Mouse (Mus musculus) heart, postnatal 36 days (tissue): ENCODE results near the gene Ifit3b. TPM values are rescaled to one million over a fixed set of nuclear protein-coding genes. Genes with fewer than 3 reads are reported as not detected.
A peak's percentile ranks its signal among the peaks of the same experiment; 100 is the strongest.
"Not testable (repeated sequence)": the region's sequence is repeated elsewhere in the genome, so short reads cannot be mapped to it uniquely, and the experiment has no call there.

Experiments used
- DNase-seq, 2 experiments: peaks; one replicate each; pipeline ENCODE4 v3.0.0; 2021 to 2022
- intact Hi-C: fragments of 180-260 bp; cut with DNase I; formaldehyde crosslinking; loops from one replicate; pipeline ENCODE4 v1.15.1; 2025
- total RNA-seq, 2 experiments: library from RNA; stranded (reverse); gene quantifications; 2 replicates each; pipeline ENCODE4 v1.2.3; 2021

The Ifit3b gene
- 1 to 10 TPM; 1.8 to 3.5 TPM for total RNA-seq

GRCm38 (mm10) chr19:34607237-34608051 is at the start of gene Ifit3b:
Gene Ifit3b (plus strand): TSS chr19:34607970.
- intact Hi-C loops: not testable (repeated sequence)
- DNase-seq: peak; percentile 50 to 72

DNA sequence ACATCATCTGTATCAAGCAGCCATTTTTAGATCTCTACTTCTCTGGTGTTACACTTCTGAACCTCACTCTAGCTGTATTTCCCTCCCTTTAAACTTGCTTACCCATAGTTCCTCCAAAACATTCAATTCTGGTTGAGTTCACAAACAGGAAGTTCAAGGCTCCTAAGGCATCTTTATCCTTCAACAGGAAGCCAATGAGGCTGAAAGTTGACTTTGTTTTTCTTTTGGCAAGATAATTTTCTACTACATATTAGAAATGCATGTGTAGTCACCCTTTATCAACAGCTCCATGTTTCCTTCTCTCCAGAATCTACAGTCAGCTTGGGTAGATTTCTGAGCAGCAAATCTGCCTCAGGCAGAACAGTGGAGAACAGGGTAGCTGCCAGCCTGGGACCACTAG is 45.2 kb upstream of the Ifit3b start:
- DNase-seq: no peak
- intact Hi-C loops: no loop called here

DNA sequence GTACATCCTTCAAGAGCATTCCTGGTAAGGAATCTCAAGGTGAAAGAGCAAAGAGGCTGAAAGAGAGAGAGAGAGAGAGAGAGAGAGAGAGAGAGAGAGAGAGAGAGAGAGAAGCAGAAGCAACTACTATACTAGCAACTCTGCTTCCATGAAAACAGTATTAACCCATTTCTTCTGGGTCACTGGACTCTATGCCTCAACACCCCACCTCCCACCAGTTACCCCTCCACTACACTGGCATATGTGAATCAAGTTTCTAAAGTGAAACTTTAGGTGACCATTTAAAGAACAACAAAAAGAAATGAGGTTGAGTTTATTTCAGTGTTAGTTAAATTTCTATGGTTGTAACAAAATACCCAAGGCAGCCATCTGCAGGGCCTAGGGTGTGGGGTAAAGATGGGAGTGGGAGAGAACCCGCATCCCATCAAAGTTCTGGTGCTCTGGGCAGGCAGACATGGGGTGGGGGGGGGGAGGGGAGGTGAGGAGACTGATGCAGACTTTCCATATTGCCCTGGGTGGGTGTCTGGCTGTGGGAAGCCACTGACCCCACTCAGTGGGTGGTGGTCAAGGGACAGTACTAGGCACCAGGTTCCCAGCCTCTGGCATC is 41.5 kb upstream of the Ifit3b start:
- DNase-seq: no peak
- intact Hi-C loops: no loop called here

GRCm38 (mm10) chr19:34568988-34569895 is 38.5 kb upstream of the Ifit3b start:
- no peak for DNase-seq
- intact Hi-C loops: no loop called here

DNA sequence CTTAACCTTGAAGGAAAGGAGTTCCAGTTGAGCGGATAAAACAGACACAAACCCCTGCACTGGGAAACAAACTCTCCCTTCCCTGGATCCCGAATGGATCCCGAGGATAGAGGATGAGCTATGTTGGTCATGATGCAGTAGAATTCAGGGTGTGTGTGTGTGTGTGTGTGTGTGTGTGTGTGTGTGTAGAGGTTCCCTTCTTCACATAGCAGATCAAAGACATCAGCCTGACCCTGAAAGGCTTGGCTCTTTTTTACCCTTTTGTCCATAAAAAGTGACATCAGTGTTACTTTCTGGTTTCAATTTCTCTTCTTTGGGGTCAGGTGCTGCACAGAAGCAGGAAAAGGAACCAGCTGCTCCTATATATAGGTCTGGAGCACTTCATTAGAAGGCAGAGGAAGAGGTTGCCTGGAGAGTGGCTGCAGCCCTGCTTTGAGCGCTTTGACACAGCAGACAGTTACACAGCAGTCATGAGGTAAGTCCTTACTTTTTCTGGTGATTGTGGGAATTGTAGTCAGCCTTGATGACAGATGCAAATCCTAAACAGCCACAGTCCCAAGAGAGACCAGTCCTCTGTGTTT is 37.8 kb upstream of the Ifit3b start:
- no peak for DNase-seq
- intact Hi-C loops: no loop called here

DNA sequence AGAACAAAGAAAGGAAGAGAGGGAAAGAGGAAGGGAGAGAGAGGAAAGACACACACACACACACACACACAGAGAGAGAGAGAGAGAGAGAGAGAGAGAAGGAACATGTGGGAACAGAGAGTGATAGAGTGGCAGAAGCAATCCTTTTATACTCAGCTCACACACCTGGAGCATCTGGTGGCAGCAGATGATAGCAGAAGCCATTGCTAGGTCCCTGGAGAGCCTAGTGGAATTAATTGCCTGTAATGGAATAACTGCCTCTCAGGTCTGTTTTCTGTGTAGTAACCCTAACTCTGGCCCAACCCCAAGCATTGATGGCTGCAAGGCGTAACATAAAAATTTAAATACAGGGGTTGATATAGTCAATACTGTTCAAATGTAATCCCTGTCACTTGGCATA is 36.7 kb upstream of the Ifit3b start:
- no peak for DNase-seq
- intact Hi-C loops: no loop called here

DNA sequence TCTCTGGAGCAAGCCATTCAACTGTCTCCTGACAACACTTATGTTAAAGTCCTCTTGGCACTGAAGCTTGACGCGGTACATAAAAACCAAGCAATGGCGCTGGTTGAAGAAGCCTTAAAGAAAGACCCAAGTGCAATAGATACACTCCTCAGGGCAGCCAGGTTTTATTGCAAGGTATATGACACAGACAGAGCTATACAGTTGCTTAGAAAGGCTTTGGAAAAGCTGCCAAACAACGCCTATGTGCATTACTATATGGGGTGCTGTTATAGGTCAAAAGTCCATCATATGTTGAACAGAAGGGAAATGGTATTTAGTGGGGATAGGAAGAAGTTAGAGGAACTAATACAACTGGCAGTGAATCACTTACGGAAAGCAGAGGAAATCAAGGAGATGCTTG is 34.1 kb upstream of the Ifit3b start:
- intact Hi-C loops: no loop called here
- DNase-seq: no peak

GRCm38 (mm10) chr19:34577121-34577520 is 30.6 kb upstream of the Ifit3b start:
- intact Hi-C loops: no loop called here

GRCm38 (mm10) chr19:34582696-34583095 is 25.1 kb upstream of the Ifit3b start:
- DNase-seq: not testable (repeated sequence)
- intact Hi-C loops: loop anchor here (1.0 kb wide), 1 partner anchor 24 kb away; no protein-coding TSS in a partner anchor

More at GRCm38 (mm10) chr19:34577121-34577520, 30.6 kb upstream of the Ifit3b start:
- no peak for DNase-seq

GRCm38 (mm10) chr19:34583126-34583766 is 24.5 kb upstream of the Ifit3b start, which contains the start of gene Ifit3:
Gene Ifit3 (plus strand): TSS chr19:34583531.
- intact Hi-C loops: not testable (repeated sequence)
- DNase-seq: peak; percentile 43 to 51

DNA sequence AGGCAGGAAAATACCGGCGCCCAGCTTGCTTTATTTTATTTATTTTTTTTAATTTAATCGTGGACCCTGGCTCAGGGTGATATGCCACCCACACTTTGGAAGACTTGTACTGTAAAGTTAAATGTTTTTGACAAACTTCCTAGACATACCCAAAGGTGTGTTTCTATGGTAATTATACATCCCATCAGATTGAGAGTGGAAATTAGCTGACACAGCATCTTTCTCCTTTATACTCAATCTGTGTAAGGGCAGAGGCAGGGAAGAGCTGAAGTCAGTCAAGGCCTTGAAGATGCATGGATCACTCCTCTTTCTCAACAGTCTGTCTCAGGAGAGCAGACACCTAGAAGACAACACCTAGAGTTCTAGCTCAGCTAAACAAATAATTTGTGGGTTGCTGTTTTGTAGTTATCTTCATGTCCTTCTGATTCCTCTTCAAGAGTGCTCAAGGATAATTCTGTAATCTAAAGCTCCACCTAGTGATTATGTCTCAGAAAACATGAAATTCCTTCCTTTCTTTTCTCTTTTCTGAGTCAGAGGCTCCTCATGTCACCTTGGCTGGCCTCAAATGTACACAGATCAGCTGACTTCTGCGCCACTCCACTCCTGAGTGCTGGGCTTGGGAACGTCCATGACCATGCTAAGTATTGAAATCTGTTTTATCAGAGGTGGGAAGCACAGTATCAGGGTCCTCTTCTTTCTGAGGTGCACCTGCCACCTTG is 21.9 kb upstream of the Ifit3b start:
- not testable (repeated sequence) for DNase-seq
- intact Hi-C loops: loop anchor here (1.0 kb wide), 1 partner anchor 23 kb away; no protein-coding TSS in a partner anchor

DNA sequence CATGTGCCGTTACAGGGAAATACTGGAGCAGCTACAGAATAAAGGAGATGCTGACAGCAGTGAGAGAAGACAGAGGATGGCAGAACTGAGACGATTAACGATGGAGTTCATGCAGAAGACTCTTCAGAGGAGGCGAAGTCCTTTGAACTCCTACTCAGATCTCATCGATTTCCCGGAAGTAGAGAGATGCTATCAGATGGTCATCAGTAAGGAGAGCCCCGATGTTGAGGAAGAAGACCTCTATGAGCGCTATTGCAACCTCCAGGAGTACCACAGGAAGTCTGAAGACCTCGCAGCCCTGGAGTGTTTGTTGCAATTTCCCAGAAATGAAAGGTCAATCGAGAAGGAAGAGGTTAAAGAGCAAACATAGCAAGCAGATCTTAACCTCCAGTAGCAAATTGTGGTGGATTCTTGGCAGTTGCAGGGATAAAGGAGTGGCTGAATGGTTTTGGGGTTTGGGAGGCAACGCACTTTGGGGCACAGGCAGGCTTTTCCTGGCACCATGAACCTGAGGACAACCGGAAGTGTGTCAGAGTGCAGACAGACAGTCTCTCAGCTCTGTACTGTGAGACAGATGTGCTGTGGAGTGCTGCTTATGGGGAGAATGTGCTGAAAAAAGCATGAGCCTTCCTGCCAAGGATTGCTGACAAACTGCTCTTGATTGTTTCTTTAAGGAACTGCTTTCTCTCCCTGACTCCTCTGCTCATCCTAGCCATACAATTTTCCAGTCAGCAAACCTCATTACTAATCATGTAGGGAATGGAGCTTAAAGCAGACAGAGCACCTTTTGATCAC is 19.7 kb upstream of the Ifit3b start:
- intact Hi-C loops: loop anchor here (2.0 kb wide), 1 partner anchor 17 kb away; no protein-coding TSS in a partner anchor
- DNase-seq: not testable (repeated sequence)

GRCm38 (mm10) chr19:34588959-34589358 is 18.8 kb upstream of the Ifit3b start:
- no peak for DNase-seq
- intact Hi-C loops: loop anchor here (2.0 kb wide), 1 partner anchor 16 kb away; no protein-coding TSS in a partner anchor

DNA sequence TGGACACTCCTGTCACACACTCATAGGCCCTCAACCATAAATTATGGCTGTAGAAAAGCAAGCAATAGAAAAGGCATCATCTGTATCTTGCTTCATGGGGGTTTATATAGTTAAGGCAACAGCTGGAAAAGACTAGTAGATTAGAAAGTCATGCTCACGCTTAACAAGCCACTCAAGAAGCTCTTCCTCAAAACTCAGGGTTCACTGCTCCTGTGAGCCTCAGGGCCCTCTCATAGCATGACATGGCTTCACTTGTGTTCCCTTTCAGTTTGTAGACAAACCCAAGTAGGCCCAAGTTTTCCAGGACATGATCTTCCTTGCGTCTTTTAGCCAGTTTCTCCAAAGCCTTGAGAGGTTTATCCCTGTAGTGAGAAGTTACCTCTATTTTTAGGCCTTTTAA is 14.3 kb upstream of the Ifit3b start:
- intact Hi-C loops: no loop called here
- no peak for DNase-seq

- DNase-seq, intact Hi-C loops: not testable (repeated sequence)
Observed at GRCm38 (mm10) chr19:34594523-34594922, 13.2 kb upstream of the Ifit3b start.

GRCm38 (mm10) chr19:34596811-34597210 is 11.0 kb upstream of the Ifit3b start:
- intact Hi-C loops: no loop called here
- no peak for DNase-seq

- intact Hi-C loops: no loop called here
- peak; percentile 59 for DNase-seq
Observed at GRCm38 (mm10) chr19:34598341-34598740, 9.4 kb upstream of the Ifit3b start.

- DNase-seq, intact Hi-C loops: not testable (repeated sequence)
Observed at GRCm38 (mm10) chr19:34599250-34599649, 8.5 kb upstream of the Ifit3b start.
